Comparison of ENCODE assay signal across 9 mouse cellular contexts in the genomic region with DNA sequence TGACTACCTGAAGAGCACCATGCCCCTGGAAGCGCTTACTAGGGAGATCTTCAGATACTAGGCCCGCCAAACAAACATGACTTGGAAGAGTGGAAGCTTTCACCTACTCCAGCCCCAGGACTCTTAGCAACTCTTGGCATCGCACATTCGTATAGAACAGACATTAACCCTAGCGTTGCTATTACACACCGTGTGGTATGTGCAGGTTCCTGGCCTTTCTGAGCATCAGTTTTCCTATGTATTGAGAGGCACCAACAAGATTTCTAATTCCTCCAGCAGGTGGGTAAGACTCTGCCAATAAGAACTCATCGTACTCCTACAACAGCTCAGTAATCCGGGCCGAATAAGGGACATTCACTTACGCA. TPM values are rescaled to one million over a fixed set of nuclear protein-coding genes. Genes with fewer than 3 reads are reported as not detected.
A peak's percentile ranks its signal among the peaks of the same experiment; 100 is the strongest.
DNase-seq lines count a peak whose midpoint lies in the region; ATAC-seq and TF ChIP-seq lines count a peak whose summit lies in the region.
"Had no signal": no experiment of that assay in that cellular context is flagged by ENCODE, and none has a peak within 500 bp of the region (broad histone marks: within the 10 kb centered on the region; RNA-seq: fewer than 3 reads in every experiment).

No protein-coding gene starts in this region.

- no peaks in the 10 kb centered on the region for H3K9me3 ChIP-seq in heart, embryonic 13.5 days
- no peaks in the 10 kb centered on the region for H3K9me3 ChIP-seq in ES-Bruce4 (replicated peaks; ENCODE audit: control insufficient read depth, insufficient read depth, low read length, poor library complexity, severe bottlenecking)
- no peaks in the 10 kb centered on the region for H3K9me3 ChIP-seq in forebrain, embryonic 16.5 days (ENCODE audit: control insufficient read depth, low read length)
- H3K9me3 ChIP-seq in liver, postnatal 0 days (ENCODE audit: low read length) = no peaks in the 10 kb centered on the region

- peak overlapping the region; percentile 43 for H3K27ac ChIP-seq in heart, embryonic 13.5 days (replicated peaks)
- no peak overlapping the region for H3K27ac ChIP-seq in ES-Bruce4 (ENCODE audit: insufficient read depth, low read length)
- H3K27ac ChIP-seq in forebrain, embryonic 16.5 days (ENCODE audit: low read length) = no peak overlapping the region; the same call in 1 of the 2 replicates
- no peak overlapping the region; the same call in 1 of the 2 replicates for H3K27ac ChIP-seq in liver, postnatal 0 days (ENCODE audit: low read depth)

- no peak for TF ChIP-seq CTCF in ES-Bruce4 (IDR thresholded peaks at IDR 0.05; ENCODE audit: low read depth, low read length)
- TF ChIP-seq CTCF in liver, postnatal 0 days (IDR thresholded peaks at IDR 0.05; ENCODE audit: low read depth) = no peak

- peak overlapping the region; percentile 81 for H3K4me2 ChIP-seq in heart, embryonic 13.5 days
- H3K4me2 ChIP-seq in forebrain, embryonic 16.5 days (ENCODE audit: low read length) = peak overlapping the region; percentile 85
- H3K4me2 ChIP-seq in liver, postnatal 0 days (ENCODE audit: low read depth, low read length) = peak overlapping the region; percentile 94

- peak overlapping the region; percentile 85 for H3K9ac ChIP-seq in heart, embryonic 13.5 days
- peak overlapping the region; percentile 94 for H3K9ac ChIP-seq in ES-Bruce4 (ENCODE audit: low read depth, poor library complexity, severe bottlenecking)
- H3K9ac ChIP-seq in forebrain, embryonic 16.5 days (replicated peaks; ENCODE audit: low read depth, low read length) = peak overlapping the region; percentile 49
- H3K9ac ChIP-seq in liver, postnatal 0 days (replicated peaks) = peak overlapping the region; percentile 63

- peaks cover 15% of the 10 kb centered on the region for H3K36me3 ChIP-seq in heart, embryonic 13.5 days
- no peaks in the 10 kb centered on the region for H3K36me3 ChIP-seq in ES-Bruce4 (ENCODE audit: control insufficient read depth, insufficient read depth, low read length, poor library complexity, severe bottlenecking)
- H3K36me3 ChIP-seq in forebrain, embryonic 16.5 days (ENCODE audit: control insufficient read depth, insufficient read depth) = no peaks in the 10 kb centered on the region
- H3K36me3 ChIP-seq in liver, postnatal 0 days (replicated peaks; ENCODE audit: insufficient read depth, low read length) = no peaks in the 10 kb centered on the region

- H3K4me1 ChIP-seq in heart, embryonic 13.5 days = peaks cover 61% of the 10 kb centered on the region
- no peaks in the 10 kb centered on the region for H3K4me1 ChIP-seq in ES-Bruce4 (ENCODE audit: control insufficient read depth, insufficient read depth, low read length)
- H3K4me1 ChIP-seq in forebrain, embryonic 16.5 days (replicated peaks; ENCODE audit: control insufficient read depth, insufficient read depth, low read length) = peaks cover 39% of the 10 kb centered on the region
- peaks cover 19% of the 10 kb centered on the region for H3K4me1 ChIP-seq in liver, postnatal 0 days (ENCODE audit: insufficient read depth)

- H3K4me3 ChIP-seq in heart, embryonic 13.5 days = peak overlapping the region; percentile 87
- peak overlapping the region; percentile 89 for H3K4me3 ChIP-seq in ES-Bruce4 (ENCODE audit: low read depth, low read length)
- peak overlapping the region; percentile 57 for H3K4me3 ChIP-seq in forebrain, embryonic 16.5 days (replicated peaks; ENCODE audit: low read length)
- H3K4me3 ChIP-seq in liver, postnatal 0 days (ENCODE audit: low read depth, low read length) = peak overlapping the region; percentile 64

- TF ChIP-seq POLR2A in ES-Bruce4 (IDR thresholded peaks at IDR 0.05; ENCODE audit: insufficient read depth, low read length) = no peak

- intact Hi-C loops in left cerebral cortex, postnatal 4 days (cut with DNase I) = no loop called here

- peaks cover 11% of the 10 kb centered on the region for H3K27me3 ChIP-seq in heart, embryonic 13.5 days (replicated peaks)
- no peaks in the 10 kb centered on the region for H3K27me3 ChIP-seq in ES-Bruce4 (ENCODE audit: control insufficient read depth, insufficient read depth, low read length, poor library complexity, severe bottlenecking)
- 0 out of 2 replicates have a peak, but pooled peaks cover 4% of the 10 kb centered on the region for H3K27me3 ChIP-seq in forebrain, embryonic 16.5 days (replicated peaks; ENCODE audit: control insufficient read depth, insufficient read depth, low read length)
- peaks cover 30% of the 10 kb centered on the region for H3K27me3 ChIP-seq in liver, postnatal 0 days (ENCODE audit: insufficient read depth, low read length)

- ATAC-seq in heart, embryonic 13.5 days (ENCODE audit: extremely low read depth, insufficient number of reproducible peaks, low FRiP score, low TSS enrichment) = no peak
- 0 out of 2 replicates have a peak, but pooled peaks have one; percentile 6 for ATAC-seq in forebrain, embryonic 16.5 days
- ATAC-seq in liver, postnatal 0 days = no peak

- TF ChIP-seq EP300 in ES-Bruce4 (IDR thresholded peaks at IDR 0.05; ENCODE audit: insufficient read depth, low read depth, low read length) = no peak
- no peak for TF ChIP-seq EP300 in liver, postnatal 0 days (IDR thresholded peaks at IDR 0.05; ENCODE audit: low read depth)

- DNase-seq in heart, adult 8-10 months (ENCODE audit: low spot score) = no peak
- DNase-seq in liver, postnatal 0 days = no peak
- DNase-seq in layer of hippocampus, postnatal 25 days (ENCODE audit: extremely low spot score in 1 of 2, low spot score in 1 of 2) = no peak
- no peak for DNase-seq in left cerebral cortex, postnatal 4 days
- DNase-seq in urinary bladder, postnatal 14 days (ENCODE audit: low spot score) = no peak

- WGBS in heart, embryonic 13.5 days = 2% methylated on average over 10 of the region's 10 CpGs
- 7% methylated on average over 10 of the region's 10 CpGs for WGBS in forebrain, embryonic 16.5 days
- 12% methylated on average over 10 of the region's 10 CpGs for WGBS in liver, postnatal 0 days (ENCODE audit: insufficient replicate concordance)

RNA-seq across cellular contexts. Expression of a gene that starts 1.0 kb away (rescaled TPM):
- polyA plus RNA-seq in heart, embryonic 13.5 days (2015; fragmentation: Nextera tagmentation; extraction: Ambion mirVana) = 18.2 and 18.7 TPM in 2 replicates
- total RNA-seq in heart, adult 8-10 months (2022) = 1 to 10 TPM; 3.0 to 5.7 (median 4.4) TPM
- polyA plus RNA-seq in ES-Bruce4 (2011; ENCODE audit: insufficient read depth, insufficient read length, low read depth, missing spikeins) = 5.1 and 5.4 TPM in 2 replicates
- polyA plus RNA-seq in forebrain, embryonic 16.5 days (2015; fragmentation: Nextera tagmentation; extraction: Ambion mirVana) = 4.6 and 5.7 TPM in 2 replicates
- polyA plus RNA-seq in liver, postnatal 0 days (2015; fragmentation: Nextera tagmentation; extraction: Ambion mirVana) = 1.3 and 1.5 TPM in 2 replicates
- total RNA-seq in layer of hippocampus, postnatal 25 days (2021) = 1 to 10 TPM; 2.0 to 2.3 TPM
- total RNA-seq in left cerebral cortex, postnatal 4 days (2021) = 1 to 10 TPM; 4.9 to 5.5 TPM

RNA-seq across cellular contexts. Expression of a gene that starts 6.6 kb away (rescaled TPM):
- polyA plus RNA-seq in heart, embryonic 13.5 days (2015; fragmentation: Nextera tagmentation; extraction: Ambion mirVana) = 0.18 and 0.32 TPM in 2 replicates
- total RNA-seq in heart, adult 8-10 months (2022) = under 1 TPM in 1 of 4 experiments, not detected in 3; 0.57 TPM
- polyA plus RNA-seq in ES-Bruce4 (2011; ENCODE audit: insufficient read depth, insufficient read length, low read depth, missing spikeins) = 1.0 and 2.6 TPM in 2 replicates
- polyA plus RNA-seq in forebrain, embryonic 16.5 days (2015; fragmentation: Nextera tagmentation; extraction: Ambion mirVana) = not detected in 2 replicates
- 0.13 and 0.18 TPM in 2 replicates for polyA plus RNA-seq in liver, postnatal 0 days (2015; fragmentation: Nextera tagmentation; extraction: Ambion mirVana)
- total RNA-seq in layer of hippocampus, postnatal 25 days (2021) = under 1 TPM in 1 of 2 experiments, not detected in 1; 0.87 TPM
- under 1 TPM in 1 of 2 experiments, not detected in 1; 0.74 TPM for total RNA-seq in left cerebral cortex, postnatal 4 days (2021)
- total RNA-seq: left cerebral cortex, postnatal 10 days had no signal

RNA-seq across cellular contexts. Expression of a gene that starts 40.8 kb away (rescaled TPM):
- polyA plus RNA-seq in heart, embryonic 13.5 days (2015; fragmentation: Nextera tagmentation; extraction: Ambion mirVana) = 35.5 and 38.2 TPM in 2 replicates
- total RNA-seq in heart, adult 8-10 months (2022) = 10 to 100 TPM in 3 of 4 experiments, 1 to 10 TPM in 1; 9.2 to 15.2 (median 14.8) TPM
- polyA plus RNA-seq in ES-Bruce4 (2011; ENCODE audit: insufficient read depth, insufficient read length, low read depth, missing spikeins) = 3.9 and 4.4 TPM in 2 replicates
- polyA plus RNA-seq in forebrain, embryonic 16.5 days (2015; fragmentation: Nextera tagmentation; extraction: Ambion mirVana) = 75.3 and 81.4 TPM in 2 replicates
- polyA plus RNA-seq in liver, postnatal 0 days (2015; fragmentation: Nextera tagmentation; extraction: Ambion mirVana) = 3.5 and 4.5 TPM in 2 replicates
- 10 to 100 TPM; 31.2 to 32.7 TPM for total RNA-seq in layer of hippocampus, postnatal 25 days (2021)
- total RNA-seq in left cerebral cortex, postnatal 4 days (2021) = 100 to 1,000 TPM; 181 to 191 TPM

RNA-seq across cellular contexts. Expression of a gene that starts 57.6 kb away (rescaled TPM):
- 4.4 and 4.7 TPM in 2 replicates for polyA plus RNA-seq in heart, embryonic 13.5 days (2015; fragmentation: Nextera tagmentation; extraction: Ambion mirVana)
- total RNA-seq in heart, adult 8-10 months (2022) = 10 to 100 TPM; 41.3 to 63.6 (median 51.8) TPM
- 11.4 and 13.8 TPM in 2 replicates for polyA plus RNA-seq in ES-Bruce4 (2011; ENCODE audit: insufficient read depth, insufficient read length, low read depth, missing spikeins)
- polyA plus RNA-seq in forebrain, embryonic 16.5 days (2015; fragmentation: Nextera tagmentation; extraction: Ambion mirVana) = 132 and 152 TPM in 2 replicates
- 34.0 and 35.4 TPM in 2 replicates for polyA plus RNA-seq in liver, postnatal 0 days (2015; fragmentation: Nextera tagmentation; extraction: Ambion mirVana)
- 100 to 1,000 TPM; 101 to 103 TPM for total RNA-seq in layer of hippocampus, postnatal 25 days (2021)
- total RNA-seq in left cerebral cortex, postnatal 4 days (2021) = 100 to 1,000 TPM; 125 to 153 TPM

RNA-seq across cellular contexts. Expression of a gene that starts 59.7 kb away (rescaled TPM):
- 107 and 129 TPM in 2 replicates for polyA plus RNA-seq in heart, embryonic 13.5 days (2015; fragmentation: Nextera tagmentation; extraction: Ambion mirVana)
- 10 to 100 TPM; 65.4 to 71.4 (median 68.7) TPM for total RNA-seq in heart, adult 8-10 months (2022)
- 134 and 150 TPM in 2 replicates for polyA plus RNA-seq in ES-Bruce4 (2011; ENCODE audit: insufficient read depth, insufficient read length, low read depth, missing spikeins)
- polyA plus RNA-seq in forebrain, embryonic 16.5 days (2015; fragmentation: Nextera tagmentation; extraction: Ambion mirVana) = 150 and 153 TPM in 2 replicates
- 50.6 and 52.1 TPM in 2 replicates for polyA plus RNA-seq in liver, postnatal 0 days (2015; fragmentation: Nextera tagmentation; extraction: Ambion mirVana)
- 10 to 100 TPM; 65.6 to 67.4 TPM for total RNA-seq in layer of hippocampus, postnatal 25 days (2021)
- 10 to 100 TPM; 53.6 to 63.3 TPM for total RNA-seq in left cerebral cortex, postnatal 4 days (2021)
